Mouse (Mus musculus) brain, embryonic 14.5 days (tissue): ENCODE data around the gene Strip1. TPM values are rescaled to one million over a fixed set of nuclear protein-coding genes. Genes with fewer than 3 reads are reported as not detected.

Experiments used
- DNase-seq: peaks from one replicate; pipeline ENCODE4 v3.0.0-alpha.2; 2011; ENCODE audit warnings: low read depth
- CTCF ChIP-seq: fragments of 200-500 bp; IDR thresholded peaks from 2 replicates; pipeline ENCODE4 v1.5.1; 2012; ENCODE audit warnings: inconsistent platforms, mild to moderate bottlenecking, moderate library complexity, borderline replicate concordance; ENCODE audit not compliant: insufficient read depth, insufficient read length; ENCODE audit errors: extremely low read depth
- POLR2A ChIP-seq: fragments of 200-500 bp; IDR thresholded peaks from 2 replicates; pipeline ENCODE4 v1.6.1; 2012; ENCODE audit warnings: mild to moderate bottlenecking, inconsistent platforms, borderline replicate concordance; ENCODE audit not compliant: poor library complexity, insufficient read depth, insufficient read length, severe bottlenecking; ENCODE audit errors: extremely low read depth
- polyA plus RNA-seq: library from polyadenylated mRNA; depleted of rRNA; stranded (reverse); fragments of >200 nt; gene quantifications from 2 replicates; pipeline ENCODE4 v1.2.3, GENCODE M21; 2012

Strip1 gene
- polyA plus RNA-seq, 1 experiment, result 215 TPM

- no peak for DNase-seq
- TF ChIP-seq POLR2A (no peak), CTCF (no peak)
Observed at GRCm38 (mm10) chr3:107624424-107624823, 7.1 kb downstream of the Strip1 start.

GRCm38 (mm10) chr3:107622537-107622936 lies 9.0 kb downstream of the Strip1 start:
- no peak for DNase-seq
- TF ChIP-seq CTCF (no peak), POLR2A (no peak)

GRCm38 (mm10) chr3:107621286-107622075 lies 10.0 kb downstream of the Strip1 start:
- DNase-seq, result no peak
- TF ChIP-seq CTCF (no peak), POLR2A (no peak)

GRCm38 (mm10) chr3:107619911-107620310 lies 11.6 kb downstream of the Strip1 start:
- TF ChIP-seq CTCF (no peak), POLR2A (no peak)

GRCm38 (mm10) chr3:107617800-107618199 lies 13.7 kb downstream of the Strip1 start:
- no peak for DNase-seq
- TF ChIP-seq CTCF, result no peak
- no peak for TF ChIP-seq POLR2A

More at GRCm38 (mm10) chr3:107619911-107620310, 11.6 kb downstream of the Strip1 start:
- DNase-seq, result no peak

- TF ChIP-seq CTCF, result peak; percentile 93
- TF ChIP-seq POLR2A, result no peak
- DNase-seq, result peak; percentile 57
Observed at GRCm38 (mm10) chr3:107612902-107613525, 18.5 kb downstream of the Strip1 start.

GRCm38 (mm10) chr3:107611394-107611793 lies 20.1 kb downstream of the Strip1 start:
- TF ChIP-seq POLR2A, result no peak
- TF ChIP-seq CTCF, result no peak
- no peak for DNase-seq

GRCm38 (mm10) chr3:107609376-107609775 lies 22.1 kb downstream of the Strip1 start:
- DNase-seq, result no peak

GRCm38 (mm10) chr3:107608808-107609207 lies 22.7 kb downstream of the Strip1 start:
- TF ChIP-seq CTCF (no peak), POLR2A (no peak)
- no peak for DNase-seq

More at GRCm38 (mm10) chr3:107609376-107609775, 22.1 kb downstream of the Strip1 start:
- TF ChIP-seq CTCF, result no peak
- TF ChIP-seq POLR2A, result no peak

- no peak for DNase-seq
- no peak for TF ChIP-seq POLR2A
- no peak for TF ChIP-seq CTCF
Observed at GRCm38 (mm10) chr3:107607221-107607620, 24.3 kb downstream of the Strip1 start.

- peak; percentile 67 for DNase-seq
- TF ChIP-seq CTCF, result peak; percentile 94
- no peak for TF ChIP-seq POLR2A
Observed at GRCm38 (mm10) chr3:107605304-107605703, 26.2 kb downstream of the Strip1 start.
